Mouse (Mus musculus) lung, postnatal 0 days (tissue): Measurements from ENCODE around the gene Sox6.

ENCODE experiments used
- CTCF ChIP-seq: IDR thresholded peaks from 2 replicates; pipeline ENCODE4 v1.5.1; 2016; ENCODE audit warnings: antibody characterized with exemption, mild to moderate bottlenecking
- EP300 ChIP-seq: IDR thresholded peaks from 2 replicates; pipeline ENCODE4 v1.6.1; 2016; ENCODE audit warnings: antibody characterized with exemption, mild to moderate bottlenecking, control low read depth

GRCm38 (mm10) chr7:115726776-115727175 lies 311.8 kb downstream of the Sox6 start:
- TF ChIP-seq CTCF (no peak), EP300 (no peak)
